Mouse (Mus musculus) lung, postnatal 25 days (tissue): ENCODE measurements around the gene Plekho2.

Experiments used
- DNase-seq: peaks from one replicate; pipeline ENCODE4 v3.0.0; 2022; ENCODE audit warnings: low spot score

Gene Plekho2

GRCm38 (mm10) chr9:65529659-65530058 is 50.2 kb downstream of the Plekho2 start:
- DNase-seq = no peak

GRCm38 (mm10) chr9:65528417-65529038 is 51.3 kb downstream of the Plekho2 start:
- no peak for DNase-seq

- DNase-seq = peak; percentile 20
Measured at GRCm38 (mm10) chr9:65525445-65526195, 54.2 kb downstream of the Plekho2 start.

DNA sequence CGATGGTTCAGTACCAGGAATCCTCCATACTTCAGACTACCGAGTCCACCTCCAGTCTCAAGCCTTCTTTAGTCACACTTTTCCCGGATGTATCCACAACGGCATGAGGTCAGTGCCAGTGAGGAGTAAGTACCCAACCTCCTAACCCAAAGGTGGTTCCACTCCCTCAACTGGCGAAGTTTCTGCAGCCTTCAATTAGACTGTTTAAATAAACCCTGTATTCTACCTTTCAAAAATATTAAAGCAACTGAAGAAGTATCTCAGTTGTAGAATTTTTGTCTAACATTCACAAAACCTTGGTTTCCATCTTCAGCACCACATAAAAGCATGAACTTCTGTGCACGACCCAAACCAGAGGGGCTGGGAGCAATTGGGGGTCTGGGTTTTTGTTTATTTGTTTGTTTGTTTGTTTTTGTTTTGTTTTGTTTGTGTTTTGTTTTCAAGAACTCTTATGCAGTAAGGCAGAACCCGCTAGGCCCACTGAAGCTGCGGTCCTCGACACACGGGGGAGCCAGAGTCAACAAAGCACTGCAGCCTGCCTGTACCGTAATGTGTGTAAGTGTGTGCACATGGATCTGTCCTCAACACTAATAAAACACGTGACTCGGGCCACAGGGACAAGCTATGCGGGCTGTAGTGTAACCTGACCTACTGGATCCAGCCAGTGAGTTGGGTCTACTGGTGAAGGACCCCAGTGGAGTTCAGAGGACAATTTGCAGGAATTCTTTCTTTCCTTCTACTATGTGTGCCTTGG is 56.1 kb downstream of the Plekho2 start:
- DNase-seq = peak; percentile 84

- DNase-seq = no peak
Measured at GRCm38 (mm10) chr9:65520505-65520876, 59.3 kb downstream of the Plekho2 start.

DNA sequence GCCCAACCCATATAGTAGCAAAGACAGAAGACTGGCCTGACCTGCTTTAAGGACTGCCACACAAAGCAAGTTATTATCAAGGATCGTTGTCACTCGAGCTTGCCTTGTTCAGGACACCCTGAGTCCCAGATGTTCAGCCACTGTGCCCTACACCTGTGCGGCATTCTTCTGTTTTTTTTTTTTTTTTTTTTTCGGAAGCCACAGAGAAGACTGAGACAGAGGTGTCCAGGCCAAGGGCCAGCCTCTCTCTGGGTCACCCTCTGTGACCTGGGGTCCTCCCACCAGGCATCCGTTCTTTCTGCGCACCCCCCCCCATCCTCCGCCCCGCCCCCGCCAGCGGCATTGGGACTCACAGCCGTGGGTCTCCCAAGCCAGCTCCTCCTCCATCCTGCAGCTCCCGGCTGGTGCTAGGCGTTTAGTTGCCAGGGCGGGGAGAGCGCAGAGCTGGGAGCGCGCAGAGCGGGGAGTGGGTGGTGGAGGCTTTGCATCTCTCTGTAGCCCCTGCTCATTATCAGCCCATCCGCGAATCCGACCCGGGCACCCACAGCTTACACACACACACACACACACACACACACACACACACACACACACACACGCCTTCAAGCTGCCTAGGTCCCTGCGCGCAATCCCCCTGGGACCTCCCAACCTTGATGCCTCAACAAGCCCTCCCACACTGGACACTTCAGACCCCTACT is 59.9 kb downstream of the Plekho2 start, which contains the start of gene Ankdd1a:
TSS of gene Ankdd1a (minus strand) at position 387 of the 698 bp plus-strand sequence.
- DNase-seq = no peak

DNA sequence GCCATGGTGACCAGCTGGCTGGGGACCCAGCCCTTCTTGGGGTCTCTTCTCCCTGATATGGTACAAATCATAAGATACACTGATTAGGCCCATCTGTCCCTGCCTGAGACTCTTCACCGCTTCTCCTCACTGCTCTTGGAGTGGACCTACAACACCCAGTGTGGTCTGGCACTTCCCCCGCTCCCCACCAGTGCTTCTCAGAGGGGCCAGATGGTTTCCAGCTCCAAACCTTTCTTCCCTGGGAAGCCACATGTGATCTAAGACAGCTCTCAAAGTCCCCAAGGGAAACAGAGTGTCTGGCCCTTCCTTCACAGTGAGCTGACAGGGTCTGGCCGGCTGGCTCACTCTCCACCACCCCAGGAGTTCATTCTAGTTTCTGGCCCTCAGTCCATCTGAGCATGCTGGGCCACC is 65.0 kb downstream of the Plekho2 start:
- no peak for DNase-seq

- no peak for DNase-seq
Measured at GRCm38 (mm10) chr9:65514431-65514830, 65.4 kb downstream of the Plekho2 start.

DNA sequence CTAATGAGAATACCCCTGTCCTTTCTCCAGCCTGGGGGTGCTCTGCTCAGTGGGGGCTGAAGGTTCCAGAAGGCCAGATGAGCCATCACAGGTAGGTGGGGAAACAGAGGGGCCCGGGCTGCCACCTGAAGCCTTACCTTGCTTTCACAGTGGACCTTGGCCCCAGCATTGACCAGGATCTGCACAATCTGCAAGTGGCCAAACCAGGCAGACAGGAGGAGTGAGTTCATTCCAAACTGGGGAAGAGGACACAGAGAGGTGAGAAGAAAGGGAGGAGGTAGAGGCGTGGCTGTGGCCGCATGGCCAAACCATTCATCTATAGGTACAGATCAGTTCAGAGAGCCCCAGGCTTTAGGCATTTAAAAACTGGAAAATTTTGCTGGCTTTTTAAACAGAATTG is 67.3 kb downstream of the Plekho2 start:
- no peak for DNase-seq

DNA sequence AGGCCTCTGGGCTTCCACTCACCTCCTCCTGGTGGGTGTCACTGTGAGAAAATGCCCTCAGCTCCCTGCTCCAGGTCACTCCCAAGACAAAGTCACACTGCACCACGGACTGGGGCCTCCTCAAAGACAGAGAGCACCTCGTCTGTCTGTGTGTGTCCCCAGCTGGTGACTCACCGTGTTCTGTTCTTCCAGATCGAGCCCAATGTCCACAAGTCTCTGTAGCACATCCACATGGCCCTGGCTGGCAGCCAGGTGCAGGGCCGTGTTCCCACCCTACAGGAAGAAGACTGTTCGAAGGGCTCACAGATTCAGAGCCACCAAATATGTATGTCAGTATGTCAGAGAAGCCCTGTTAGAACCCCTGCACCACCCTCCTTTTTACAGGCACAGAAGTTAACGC is 71.4 kb downstream of the Plekho2 start:
- DNase-seq = no peak

DNA sequence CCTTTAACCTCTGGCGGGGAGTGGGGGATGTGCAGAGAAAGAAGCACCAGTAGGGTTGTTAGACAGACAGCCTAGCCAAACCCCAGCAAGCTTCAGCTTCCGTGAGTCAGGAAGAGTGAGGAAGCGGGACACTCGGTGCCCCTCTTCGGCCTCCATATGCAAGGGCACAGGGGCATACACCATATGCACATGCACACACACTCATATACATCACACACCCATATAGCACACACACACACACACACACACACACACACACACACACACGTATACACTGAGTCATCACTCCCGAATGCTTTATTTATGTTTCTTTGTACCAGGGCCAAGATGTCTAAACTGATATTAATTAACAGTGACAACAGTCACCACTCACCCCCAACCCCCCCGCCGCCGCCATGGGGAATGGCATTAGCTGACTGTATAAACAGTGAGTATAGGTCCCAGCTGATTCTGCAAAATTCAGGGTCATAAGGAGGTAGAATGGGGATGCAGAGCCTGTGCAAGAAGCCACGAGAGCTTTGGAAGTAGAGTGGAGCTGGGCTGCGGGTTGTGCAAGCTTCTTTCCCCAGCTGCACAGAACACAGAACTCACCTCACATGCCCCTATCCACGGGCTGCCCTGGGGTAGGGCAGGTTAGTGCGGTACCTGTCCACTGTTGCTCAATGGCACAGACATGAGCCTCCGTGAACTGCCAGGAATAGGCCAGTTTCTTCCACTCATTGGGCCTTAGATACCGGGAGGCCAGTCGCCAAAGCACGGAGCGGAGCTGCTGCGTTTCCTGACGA is 76.9 kb downstream of the Plekho2 start:
- no peak for DNase-seq
